Mouse (Mus musculus): ENCODE results near the gene Olfr578. TPM values are rescaled to one million over a fixed set of nuclear protein-coding genes. Genes with fewer than 3 reads are reported as not detected.

The Olfr578 gene
- polyA plus RNA-seq (2014; fragmentation: Nextera tagmentation; extraction: Ambion mirVana): not detected in 2 replicates

- Histone ChIP-seq H3K36me3 (ENCODE audit: control insufficient read depth, insufficient read depth, low read length) (no peaks in the 10 kb centered on the region), H3K27ac (ENCODE audit: low read depth, low read length) (no peak within 1 kb of the TSS), H3K4me1 (ENCODE audit: control insufficient read depth, insufficient read depth, low read length) (no peaks in the 10 kb centered on the region), H3K9me3 (ENCODE audit: control insufficient read depth, low read length) (no peaks in the 10 kb centered on the region), H3K27me3 (ENCODE audit: control insufficient read depth, insufficient read depth, low read length) (no peaks in the 10 kb centered on the region), H3K4me2 (ENCODE audit: low read depth, low read length) (no peak within 1 kb of the TSS), H3K9ac (replicated peaks; ENCODE audit: low read depth, low read length) (no peak within 1 kb of the TSS), H3K4me3 (ENCODE audit: low read depth, low read length) (no peak within 1 kb of the TSS)
- ATAC-seq (ENCODE audit: low read depth): no peak
- WGBS: 80% methylated on average over 3 of the region's 3 CpGs
These were observed at the start of gene Olfr578 for GRCm38 (mm10) chr7:102989224-102989623. TSS of gene Olfr578 (minus strand) at chr7:102989324.

DNA sequence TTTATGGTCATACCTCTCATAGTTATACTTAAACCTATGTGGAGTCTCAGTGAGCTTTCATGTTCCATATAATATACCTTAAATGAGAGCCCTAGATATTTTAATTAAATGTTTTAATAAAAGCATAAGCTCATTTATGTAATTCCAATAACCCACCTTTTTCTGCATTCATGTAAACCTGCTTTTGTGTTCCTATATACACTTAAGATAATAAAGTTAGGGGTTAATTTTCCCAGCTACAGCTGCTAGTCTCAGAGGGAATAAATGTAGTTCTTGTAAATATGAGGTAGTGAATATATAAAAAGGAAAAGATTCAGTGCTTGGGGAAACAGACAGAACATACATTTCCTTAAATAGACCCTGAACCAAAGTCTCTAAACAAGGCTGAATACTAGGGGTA is 48.6 kb upstream of the Olfr578 start, which contains the start of gene Olfr582:
TSS of gene Olfr582 (plus strand) at position 301 of the 400 bp plus-strand sequence.
- ATAC-seq (ENCODE audit: low read depth): no peak
- Histone ChIP-seq H3K9ac (replicated peaks; ENCODE audit: low read depth, low read length) (no peak within 1 kb of the TSS), H3K36me3 (ENCODE audit: control insufficient read depth, insufficient read depth, low read length) (no peaks in the 10 kb centered on the region), H3K4me1 (ENCODE audit: control insufficient read depth, insufficient read depth, low read length) (no peaks in the 10 kb centered on the region), H3K9me3 (ENCODE audit: control insufficient read depth, low read length) (no peaks in the 10 kb centered on the region), H3K4me2 (ENCODE audit: low read depth, low read length) (no peak within 1 kb of the TSS), H3K4me3 (ENCODE audit: low read depth, low read length) (no peak within 1 kb of the TSS), H3K27me3 (ENCODE audit: control insufficient read depth, insufficient read depth, low read length) (no peaks in the 10 kb centered on the region), H3K27ac (ENCODE audit: low read depth, low read length) (no peak within 1 kb of the TSS)

DNA sequence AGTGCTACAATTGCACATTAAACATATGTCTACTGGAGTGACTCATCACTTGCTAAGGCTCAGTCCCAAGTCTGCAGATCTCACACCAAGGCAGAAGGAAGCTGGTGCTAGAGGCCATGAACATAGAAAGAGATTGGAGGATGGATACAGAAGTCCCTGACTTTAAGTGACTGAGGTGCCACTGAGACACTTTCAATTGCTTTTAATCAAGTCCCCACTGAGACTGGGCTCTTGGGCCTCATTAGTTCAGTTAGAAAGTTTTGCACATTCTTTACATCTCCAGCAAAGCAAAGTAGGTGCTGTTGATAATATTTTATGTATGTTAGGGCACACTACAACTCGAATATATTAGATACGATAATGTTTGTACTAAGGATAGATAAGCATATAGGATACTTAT is 13.3 kb downstream of the Olfr578 start, which contains the start of gene Olfr577:
TSS of gene Olfr577 (minus strand) at position 101 of the 400 bp plus-strand sequence.
- Histone ChIP-seq H3K9me3 (ENCODE audit: control insufficient read depth, low read length) (no peaks in the 10 kb centered on the region), H3K27ac (ENCODE audit: low read depth, low read length) (no peak within 1 kb of the TSS), H3K36me3 (ENCODE audit: control insufficient read depth, insufficient read depth, low read length) (no peaks in the 10 kb centered on the region), H3K4me3 (ENCODE audit: low read depth, low read length) (no peak within 1 kb of the TSS), H3K4me1 (ENCODE audit: control insufficient read depth, insufficient read depth, low read length) (no peaks in the 10 kb centered on the region), H3K9ac (replicated peaks; ENCODE audit: low read depth, low read length) (no peak within 1 kb of the TSS), H3K27me3 (ENCODE audit: control insufficient read depth, insufficient read depth, low read length) (no peaks in the 10 kb centered on the region), H3K4me2 (ENCODE audit: low read depth, low read length) (no peak within 1 kb of the TSS)
- 90% methylated on average over 2 of the region's 2 CpGs for WGBS
- ATAC-seq (ENCODE audit: low read depth): no peak

GRCm38 (mm10) chr7:102974399-102974798 is 14.7 kb downstream of the Olfr578 start:
- Histone ChIP-seq H3K36me3 (ENCODE audit: control insufficient read depth, insufficient read depth, low read length) (no peaks in the 10 kb centered on the region), H3K9me3 (ENCODE audit: control insufficient read depth, low read length) (no peaks in the 10 kb centered on the region), H3K4me1 (ENCODE audit: control insufficient read depth, insufficient read depth, low read length) (no peaks in the 10 kb centered on the region), H3K27me3 (ENCODE audit: control insufficient read depth, insufficient read depth, low read length) (no peaks in the 10 kb centered on the region), H3K9ac (replicated peaks; ENCODE audit: low read depth, low read length) (no peak overlapping the region), H3K4me2 (ENCODE audit: low read depth, low read length) (no peak overlapping the region), H3K4me3 (ENCODE audit: low read depth, low read length) (no peak overlapping the region), H3K27ac (ENCODE audit: low read depth, low read length) (no peak overlapping the region)
- WGBS: 53% methylated on average over 1 of the region's 1 CpGs
- ATAC-seq (ENCODE audit: low read depth): no peak

DNA sequence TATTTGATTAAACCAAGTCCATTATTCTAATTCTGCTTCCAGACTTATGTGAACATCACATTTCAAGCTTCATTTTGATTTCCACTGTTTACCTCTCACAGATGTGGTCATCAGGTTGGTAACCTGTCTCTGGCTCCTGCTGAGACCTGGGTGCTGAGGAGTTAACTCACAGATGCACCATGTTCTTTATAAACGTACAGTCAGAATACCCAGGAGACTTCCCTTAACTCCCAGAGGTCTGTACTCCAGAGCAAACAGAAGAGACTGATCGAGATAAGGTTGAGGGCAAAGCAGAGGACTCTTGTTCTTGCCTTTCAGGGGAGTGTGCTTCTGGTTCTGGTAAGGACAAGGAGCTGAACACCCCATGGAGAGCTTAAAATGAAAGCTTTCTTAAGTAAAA is 26.8 kb downstream of the Olfr578 start, which contains the start of gene Olfr576:
TSS of gene Olfr576 (plus strand) at position 301 of the 400 bp plus-strand sequence.
- Histone ChIP-seq H3K4me2 (ENCODE audit: low read depth, low read length) (no peak within 1 kb of the TSS), H3K27ac (ENCODE audit: low read depth, low read length) (no peak within 1 kb of the TSS), H3K27me3 (ENCODE audit: control insufficient read depth, insufficient read depth, low read length) (no peaks in the 10 kb centered on the region), H3K36me3 (ENCODE audit: control insufficient read depth, insufficient read depth, low read length) (no peaks in the 10 kb centered on the region), H3K9ac (replicated peaks; ENCODE audit: low read depth, low read length) (no peak within 1 kb of the TSS), H3K4me1 (ENCODE audit: control insufficient read depth, insufficient read depth, low read length) (no peaks in the 10 kb centered on the region), H3K9me3 (ENCODE audit: control insufficient read depth, low read length) (no peaks in the 10 kb centered on the region), H3K4me3 (ENCODE audit: low read depth, low read length) (no peak within 1 kb of the TSS)
- 62% methylated on average over 2 of the region's 2 CpGs for WGBS
- no peak for ATAC-seq (ENCODE audit: low read depth)

GRCm38 (mm10) chr7:102958593-102958992 is 30.5 kb downstream of the Olfr578 start, which contains the start of gene Olfr575:
TSS of gene Olfr575 (minus strand) at chr7:102958775.
- Histone ChIP-seq H3K27ac (ENCODE audit: low read depth, low read length) (no peak within 1 kb of the TSS), H3K4me3 (ENCODE audit: low read depth, low read length) (no peak within 1 kb of the TSS), H3K4me1 (ENCODE audit: control insufficient read depth, insufficient read depth, low read length) (no peaks in the 10 kb centered on the region), H3K36me3 (ENCODE audit: control insufficient read depth, insufficient read depth, low read length) (no peaks in the 10 kb centered on the region), H3K9me3 (ENCODE audit: control insufficient read depth, low read length) (no peaks in the 10 kb centered on the region), H3K27me3 (ENCODE audit: control insufficient read depth, insufficient read depth, low read length) (no peaks in the 10 kb centered on the region), H3K9ac (replicated peaks; ENCODE audit: low read depth, low read length) (no peak within 1 kb of the TSS), H3K4me2 (ENCODE audit: low read depth, low read length) (no peak within 1 kb of the TSS)
- WGBS: 72% methylated on average over 1 of the region's 1 CpGs
- no peak for ATAC-seq (ENCODE audit: low read depth)

DNA sequence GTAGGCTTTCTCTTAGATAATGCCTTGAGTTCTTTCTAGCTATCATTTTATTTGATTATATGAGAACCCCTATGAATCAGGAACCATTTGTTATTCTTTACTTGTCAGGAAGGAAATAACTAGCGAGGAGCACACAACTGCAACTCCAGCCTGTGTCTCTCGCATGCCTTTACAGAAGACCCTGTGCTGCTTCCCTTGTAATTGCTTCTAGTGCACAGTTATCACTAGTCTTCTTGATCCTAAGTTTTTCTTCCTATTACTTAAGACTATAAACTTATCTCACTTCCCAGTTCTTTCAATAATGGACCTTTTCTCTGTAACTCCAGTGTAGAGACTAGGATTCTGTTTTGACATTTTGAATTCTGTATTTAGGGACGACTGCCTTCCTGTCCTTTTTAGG is 31.0 kb downstream of the Olfr578 start:
- WGBS: 81% methylated on average over 3 of the region's 3 CpGs
- Histone ChIP-seq H3K4me3 (ENCODE audit: low read depth, low read length) (no peak overlapping the region), H3K9me3 (ENCODE audit: control insufficient read depth, low read length) (no peaks in the 10 kb centered on the region), H3K4me1 (ENCODE audit: control insufficient read depth, insufficient read depth, low read length) (no peaks in the 10 kb centered on the region), H3K9ac (replicated peaks; ENCODE audit: low read depth, low read length) (no peak overlapping the region), H3K4me2 (ENCODE audit: low read depth, low read length) (no peak overlapping the region), H3K36me3 (ENCODE audit: control insufficient read depth, insufficient read depth, low read length) (no peaks in the 10 kb centered on the region), H3K27ac (ENCODE audit: low read depth, low read length) (no peak overlapping the region), H3K27me3 (ENCODE audit: control insufficient read depth, insufficient read depth, low read length) (no peaks in the 10 kb centered on the region)
- ATAC-seq (ENCODE audit: low read depth): no peak

DNA sequence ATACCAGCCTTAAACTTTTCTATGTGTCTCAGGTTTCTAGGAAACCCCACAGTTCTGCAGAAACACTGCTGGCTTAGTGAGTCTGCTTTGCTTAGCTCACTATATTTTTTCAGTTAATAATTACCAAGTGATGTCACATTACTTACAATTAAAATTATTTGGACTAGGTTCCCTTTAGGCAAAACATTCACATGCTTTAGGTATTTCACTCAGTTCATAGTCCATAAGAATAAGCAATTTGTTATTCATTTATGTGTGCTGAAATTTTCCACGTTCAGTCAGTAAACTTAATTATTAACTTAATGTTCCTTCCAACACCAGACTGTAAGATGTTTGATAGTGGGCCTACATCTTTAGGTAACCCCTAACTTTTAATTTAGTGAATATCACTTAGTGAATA is 38.4 kb downstream of the Olfr578 start:
- WGBS: 69% methylated on average over 1 of the region's 1 CpGs

GRCm38 (mm10) chr7:102948167-102948566 is 41.0 kb downstream of the Olfr578 start, which contains the start of gene Olfr574:
TSS of gene Olfr574 (plus strand) at chr7:102948467.
- Histone ChIP-seq H3K36me3 (ENCODE audit: control insufficient read depth, insufficient read depth, low read length) (no peaks in the 10 kb centered on the region), H3K27me3 (ENCODE audit: control insufficient read depth, insufficient read depth, low read length) (no peaks in the 10 kb centered on the region), H3K9me3 (ENCODE audit: control insufficient read depth, low read length) (no peaks in the 10 kb centered on the region), H3K4me3 (ENCODE audit: low read depth, low read length) (no peak within 1 kb of the TSS), H3K9ac (replicated peaks; ENCODE audit: low read depth, low read length) (no peak within 1 kb of the TSS), H3K4me1 (ENCODE audit: control insufficient read depth, insufficient read depth, low read length) (no peaks in the 10 kb centered on the region), H3K4me2 (ENCODE audit: low read depth, low read length) (no peak within 1 kb of the TSS), H3K27ac (ENCODE audit: low read depth, low read length) (no peak within 1 kb of the TSS)
- WGBS: 100% methylated on average over 1 of the region's 1 CpGs
- no peak for ATAC-seq (ENCODE audit: low read depth)

More for the DNA sequence above, 38.4 kb downstream of the Olfr578 start:
- H3K27ac ChIP-seq (ENCODE audit: low read depth, low read length): no peak overlapping the region
- no peak overlapping the region for H3K9ac ChIP-seq (replicated peaks; ENCODE audit: low read depth, low read length)
- ATAC-seq (ENCODE audit: low read depth): no peak
- no peaks in the 10 kb centered on the region for H3K27me3 ChIP-seq (ENCODE audit: control insufficient read depth, insufficient read depth, low read length)
- no peaks in the 10 kb centered on the region for H3K9me3 ChIP-seq (ENCODE audit: control insufficient read depth, low read length)
- H3K4me2 ChIP-seq (ENCODE audit: low read depth, low read length): no peak overlapping the region
- H3K4me1 ChIP-seq (ENCODE audit: control insufficient read depth, insufficient read depth, low read length): no peaks in the 10 kb centered on the region
- H3K36me3 ChIP-seq (ENCODE audit: control insufficient read depth, insufficient read depth, low read length): no peaks in the 10 kb centered on the region
- H3K4me3 ChIP-seq (ENCODE audit: low read depth, low read length): no peak overlapping the region
